Mouse (Mus musculus) urinary bladder, postnatal 36 days (tissue): ENCODE data around the gene Gm20388.

Experiments
- DNase-seq, 2 experiments: peaks; one replicate each; pipeline ENCODE4 v3.0.0; 2022; ENCODE audit warnings: low spot score in 2 of 2, mixed read lengths in 1 of 2

Gene Gm20388

DNA sequence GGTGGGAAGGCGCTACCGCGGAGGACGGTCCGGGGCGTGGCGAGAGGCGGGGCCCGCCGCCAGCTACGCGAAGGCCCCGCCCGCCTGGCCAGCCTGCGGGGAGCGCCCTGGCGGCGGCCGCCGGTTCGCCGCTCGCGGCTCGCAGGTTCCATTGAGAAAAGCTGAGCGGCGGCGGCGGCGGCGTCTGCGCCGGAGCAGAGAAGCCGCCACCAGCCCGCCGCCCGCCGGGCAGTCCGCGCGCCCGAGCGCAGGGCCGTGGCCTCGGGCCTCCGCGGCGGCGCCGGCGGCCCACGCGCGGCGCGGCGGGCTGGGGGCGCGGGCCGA is 2371.4 kb downstream of the Gm20388 start, which contains the start of gene Zfpm1:
Gene Zfpm1 (plus strand): TSS at position 107 of the 324 bp plus-strand sequence.
- DNase-seq = no peak

DNA sequence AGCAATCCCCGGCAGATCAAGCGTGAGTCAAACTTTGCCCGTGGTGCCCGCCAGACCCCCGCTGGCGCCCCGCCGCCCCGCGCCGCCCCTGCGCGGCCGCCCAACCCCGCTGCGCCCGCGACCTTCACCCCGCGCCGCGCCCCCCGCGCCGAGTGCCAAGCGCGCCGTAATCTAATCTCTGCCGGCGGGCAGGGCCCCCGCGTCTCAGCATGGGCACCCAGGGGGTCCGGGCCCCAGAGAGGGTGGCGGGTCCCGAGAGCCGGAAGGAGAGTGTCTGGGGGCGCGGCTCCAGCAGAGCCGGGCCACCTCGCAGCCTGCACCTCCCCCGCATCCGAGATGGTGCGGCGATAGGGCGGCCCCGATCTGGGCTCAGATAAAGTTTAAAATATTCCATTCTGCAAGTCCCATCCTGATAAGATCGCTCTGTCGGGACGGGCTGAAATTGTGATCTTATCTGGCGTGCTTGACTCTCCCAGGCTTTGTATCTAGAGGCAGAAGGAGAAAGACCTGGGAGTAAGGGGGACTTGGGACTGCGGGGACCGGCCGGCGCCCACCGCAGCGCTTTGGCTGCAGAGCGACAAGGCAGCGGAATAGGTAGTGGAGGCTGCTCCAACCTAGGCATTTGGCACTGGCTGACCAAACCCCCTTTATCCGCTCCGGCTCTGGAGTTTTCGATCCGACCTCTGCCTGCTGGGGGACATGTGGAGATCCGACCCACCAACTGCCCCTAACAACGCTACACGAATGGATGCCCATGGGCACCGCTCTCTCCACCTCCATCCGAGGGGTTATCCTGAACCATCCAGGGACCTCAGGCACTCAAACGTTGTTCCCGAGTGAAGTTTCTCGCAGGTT is 2372.1 kb downstream of the Gm20388 start:
- DNase-seq = peak in 1 of 2 experiments; percentile 35

DNA sequence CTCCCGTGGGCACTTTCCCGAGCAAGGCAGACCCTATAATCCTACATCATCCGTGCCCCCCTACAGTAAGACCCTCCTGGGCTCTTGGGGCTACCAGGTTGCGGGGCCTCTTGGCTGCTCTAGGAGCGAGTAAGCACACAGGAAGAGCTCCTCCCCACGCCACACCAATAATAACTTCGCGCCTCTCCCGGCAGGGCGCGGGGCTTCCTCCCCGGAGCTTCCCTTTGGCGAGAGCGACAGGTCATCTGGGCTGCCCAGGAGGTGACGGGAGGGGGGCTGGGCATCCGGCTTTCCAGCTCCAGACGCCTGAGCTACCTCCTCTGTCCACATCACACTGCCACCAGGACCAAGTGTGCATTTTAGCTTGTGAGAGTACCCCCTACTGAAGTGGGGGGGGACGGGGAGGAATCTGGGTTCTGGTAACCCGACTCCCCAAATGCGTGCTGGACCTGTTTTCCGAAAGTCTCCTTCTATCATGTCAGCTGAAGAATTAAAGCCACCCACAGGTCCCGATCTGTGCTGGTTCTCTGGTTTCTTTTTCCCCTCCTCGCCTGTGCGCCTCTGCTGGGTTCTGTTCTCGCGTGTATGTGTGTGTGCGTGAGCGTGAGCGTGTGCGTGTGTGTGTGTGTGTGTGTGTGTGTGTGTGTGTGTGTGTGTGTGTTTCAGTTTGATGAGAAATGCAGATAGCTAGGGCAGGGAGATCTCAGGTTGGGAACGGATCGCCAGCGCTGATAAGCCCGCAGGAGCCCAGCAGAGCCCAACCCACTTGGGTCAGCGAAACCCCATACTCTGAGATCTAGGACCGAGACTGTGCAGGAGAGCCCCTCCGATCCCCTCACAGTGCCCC is 2372.9 kb downstream of the Gm20388 start:
- DNase-seq = peak; percentile 41 to 71

DNA sequence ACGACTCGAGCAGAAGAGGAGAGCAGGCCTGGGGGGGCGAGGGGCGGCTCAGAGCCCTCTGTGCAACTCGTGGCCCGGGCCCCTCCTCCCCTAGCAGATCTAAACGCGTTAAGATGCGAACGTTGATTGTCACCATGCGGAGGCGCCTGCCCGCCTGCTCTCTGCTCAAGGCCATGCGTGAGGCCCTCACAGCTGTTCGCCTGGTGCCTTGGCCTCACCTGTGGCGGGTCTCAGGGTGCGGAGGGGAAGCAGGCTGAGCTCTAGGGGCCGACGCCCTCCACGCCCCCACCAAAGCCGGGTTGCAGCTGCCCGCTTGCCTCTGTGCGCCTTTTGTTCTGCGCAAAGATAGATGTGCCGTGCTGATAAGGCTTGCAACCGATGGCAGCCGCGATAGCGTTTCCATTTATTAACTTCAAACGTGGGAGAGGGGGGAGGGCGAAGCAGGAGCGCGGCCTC is 2373.6 kb downstream of the Gm20388 start:
- DNase-seq = peak; percentile 35 to 45

GRCm38 (mm10) chr8:122284659-122285261 is 2374.1 kb downstream of the Gm20388 start:
- DNase-seq = no peak

DNA sequence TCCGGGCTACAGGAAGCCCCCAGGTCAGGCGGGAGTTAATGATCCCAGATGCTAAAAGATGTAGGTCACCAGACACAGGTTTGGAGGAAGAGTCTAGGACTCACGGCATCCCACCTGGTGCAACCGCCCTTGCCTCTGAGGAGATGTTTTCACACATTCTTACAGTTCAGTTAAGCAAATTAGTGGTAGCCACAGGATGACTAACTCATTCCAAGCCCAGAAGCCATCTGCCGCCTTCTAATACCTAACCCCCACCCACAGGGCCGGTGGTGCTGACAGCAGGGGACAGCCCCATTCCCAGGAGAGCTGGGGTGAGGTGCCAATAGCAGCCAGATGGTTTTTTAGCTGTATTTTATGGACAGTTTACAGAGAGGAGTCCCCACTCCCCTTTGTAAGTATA is 2375.1 kb downstream of the Gm20388 start:
- no peak for DNase-seq

DNA sequence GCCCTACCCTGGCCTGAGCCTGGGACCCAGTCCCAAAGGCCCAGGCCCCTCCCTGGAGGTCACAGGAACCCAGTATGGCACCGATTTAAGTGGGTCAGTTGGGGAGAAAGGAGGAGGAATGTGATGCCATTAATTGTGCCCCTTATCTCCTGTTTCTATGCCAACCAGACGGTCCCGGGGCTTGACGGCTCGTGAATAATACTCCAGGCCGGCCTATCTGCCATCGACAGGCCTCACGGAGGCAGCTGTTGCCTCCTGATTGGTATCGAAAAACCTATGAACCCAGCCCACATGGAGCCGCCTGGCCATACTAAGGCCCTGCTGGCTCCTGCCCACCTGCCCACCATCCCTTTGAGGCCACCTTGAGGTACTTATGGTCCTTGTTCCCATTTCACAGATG is 2376.3 kb downstream of the Gm20388 start:
- DNase-seq = no peak

- no peak for DNase-seq
Observed at GRCm38 (mm10) chr8:122287742-122288141, 2377.1 kb downstream of the Gm20388 start.

- no peak for DNase-seq
Observed at GRCm38 (mm10) chr8:122288344-122288743, 2377.7 kb downstream of the Gm20388 start.

DNA sequence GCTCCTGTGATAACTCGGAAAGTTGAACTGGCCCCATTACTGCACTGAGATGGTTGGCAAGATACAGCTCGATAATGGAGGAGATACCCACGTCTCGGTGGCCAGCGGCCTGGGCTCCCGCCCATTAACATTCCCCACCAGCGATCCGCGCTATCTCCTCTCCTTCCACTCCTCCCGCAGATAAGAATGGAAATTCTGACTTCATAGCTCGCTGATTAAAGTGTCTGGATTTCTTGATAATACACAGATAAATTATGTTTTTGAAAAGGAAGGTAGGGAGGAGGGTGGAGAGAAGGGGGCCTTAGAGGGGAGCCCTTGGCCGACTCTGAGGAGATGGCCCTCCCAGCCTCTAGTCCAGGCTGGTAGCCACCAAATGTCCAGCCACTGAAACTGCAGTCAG is 2380.4 kb downstream of the Gm20388 start:
- DNase-seq = no peak

DNA sequence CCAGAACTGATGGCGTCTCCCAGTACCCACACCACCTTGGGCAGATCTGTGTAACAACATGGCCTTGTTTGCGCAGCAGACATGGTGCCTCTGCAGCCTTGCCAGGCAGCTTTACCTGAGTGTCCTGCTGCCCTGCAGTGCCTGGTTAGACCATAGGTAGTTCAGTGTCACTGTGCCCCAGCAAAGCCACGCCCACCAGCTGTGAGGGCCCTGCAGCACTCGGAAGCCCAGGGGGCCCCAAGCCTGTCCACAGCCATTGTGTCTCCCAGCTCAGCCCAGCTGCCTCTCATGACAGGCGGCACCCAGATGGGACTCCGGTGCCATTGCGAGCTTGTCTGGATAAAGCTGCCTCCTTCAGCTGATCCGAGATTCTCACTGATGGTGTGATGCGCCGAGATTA is 2380.9 kb downstream of the Gm20388 start:
- DNase-seq = no peak

GRCm38 (mm10) chr8:122293484-122293883 is 2382.8 kb downstream of the Gm20388 start:
- no peak for DNase-seq

DNA sequence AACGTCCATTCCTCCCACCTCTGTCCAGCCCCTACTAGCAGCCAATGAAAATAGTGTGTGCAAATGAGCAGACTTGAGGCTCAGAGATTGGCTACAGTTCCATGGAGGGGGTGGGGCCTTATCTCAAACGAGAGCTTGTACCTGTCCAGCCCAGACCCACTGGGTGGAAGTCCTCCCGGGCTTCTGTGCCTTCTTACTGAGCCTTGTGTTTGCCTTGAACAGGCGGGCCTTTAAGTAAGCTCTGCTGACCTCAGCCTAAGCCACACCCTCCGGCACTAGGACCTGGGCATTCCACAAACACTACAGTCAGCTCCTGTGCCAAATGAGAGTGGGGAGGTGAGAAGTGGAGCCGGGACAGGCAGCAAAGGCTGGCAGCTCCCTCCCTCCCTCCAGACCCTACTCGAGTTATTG is 2383.6 kb downstream of the Gm20388 start:
- peak; percentile 67 to 76 for DNase-seq

DNA sequence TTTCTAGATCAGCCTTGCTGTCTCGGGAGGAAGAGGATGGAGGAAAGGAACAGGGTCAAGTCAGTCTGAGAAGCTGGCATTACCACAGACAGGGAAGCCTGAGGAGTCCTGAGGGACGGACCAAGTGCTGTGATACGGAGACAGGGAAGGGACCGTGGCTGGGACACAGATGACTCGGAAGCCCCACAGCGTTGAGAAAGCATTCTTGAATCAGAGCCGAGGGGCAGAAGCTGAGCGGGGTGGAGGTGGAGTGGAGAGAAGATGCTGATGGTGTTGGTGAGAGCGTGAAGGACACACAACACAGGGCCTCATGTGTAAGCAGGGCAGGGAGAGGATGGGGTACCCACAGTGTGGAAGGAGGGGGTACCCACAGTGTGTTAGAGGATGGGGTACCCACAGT is 2384.7 kb downstream of the Gm20388 start:
- DNase-seq = no peak

DNA sequence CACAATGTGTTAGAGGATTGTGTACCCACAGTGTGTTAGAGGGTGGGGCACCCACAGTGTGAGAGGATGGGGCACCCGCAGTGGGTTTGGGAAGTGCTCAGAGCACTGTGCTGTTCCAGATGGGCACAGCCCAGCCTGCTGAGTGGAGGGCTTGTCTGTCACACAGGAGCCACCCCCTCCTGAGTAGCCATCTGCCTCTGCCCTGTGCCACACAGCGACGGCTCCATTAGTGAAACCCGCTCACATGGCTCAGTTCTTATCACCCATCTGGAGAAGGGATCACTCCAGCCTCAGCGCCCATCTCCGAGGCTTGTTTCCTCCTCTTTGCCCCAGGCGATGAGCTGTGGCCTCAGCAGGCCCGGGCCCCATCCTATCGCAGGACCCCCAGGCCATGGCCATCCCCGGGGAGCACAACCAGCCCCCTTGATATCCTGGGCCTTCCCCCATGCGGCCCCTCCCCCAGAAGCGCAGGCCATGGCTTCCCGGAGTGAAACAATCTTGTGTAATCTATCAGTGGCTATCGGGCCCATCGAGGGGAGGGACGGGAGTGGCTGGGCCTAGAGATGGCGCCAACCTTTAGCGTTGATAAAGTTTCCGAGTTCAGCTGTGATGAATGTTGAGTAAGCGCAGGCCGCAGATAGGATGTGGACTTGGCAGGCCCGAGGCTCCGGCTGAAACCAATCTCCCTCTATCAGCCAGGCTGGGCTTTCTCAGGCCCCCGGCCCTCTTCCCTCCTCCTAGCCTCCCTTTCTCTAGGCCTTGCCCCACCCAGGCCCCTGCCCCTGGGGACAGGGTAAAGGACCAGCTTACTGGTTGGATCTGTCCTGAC is 2385.7 kb downstream of the Gm20388 start:
- peak; percentile 60 to 77 for DNase-seq

DNA sequence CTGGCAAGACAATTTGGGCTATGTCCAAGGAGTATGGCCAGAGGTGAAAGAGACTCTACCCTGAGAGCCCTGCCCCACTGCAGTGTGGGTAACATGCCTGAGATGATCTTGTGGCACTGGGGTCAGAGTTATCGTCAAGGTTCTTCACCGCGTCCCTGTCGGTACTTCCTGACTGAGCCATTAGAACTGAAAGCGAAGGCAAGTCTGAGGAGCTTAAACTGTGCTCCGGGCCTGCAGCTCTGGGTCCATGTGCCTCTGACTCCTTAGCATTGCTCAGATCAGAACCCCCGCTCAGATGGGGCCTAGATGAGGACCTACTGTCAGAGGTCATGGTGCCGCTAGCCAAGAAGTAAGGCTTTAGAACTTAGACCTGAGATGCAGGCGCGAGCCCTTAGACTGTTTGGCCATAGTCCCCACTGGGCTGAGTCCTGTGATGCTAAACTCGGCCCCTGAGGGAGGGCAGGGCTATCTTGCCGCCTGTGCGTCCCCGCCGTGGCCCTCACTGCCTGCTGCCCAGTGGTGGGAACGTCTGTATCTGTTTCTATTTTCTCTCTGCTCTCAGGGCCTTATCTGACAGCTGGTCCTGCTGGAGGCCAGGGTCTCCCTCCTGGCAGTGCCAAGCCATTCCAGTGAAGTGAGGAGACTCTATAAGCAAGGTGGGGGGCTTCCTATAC is 2389.1 kb downstream of the Gm20388 start:
- no peak for DNase-seq

DNA sequence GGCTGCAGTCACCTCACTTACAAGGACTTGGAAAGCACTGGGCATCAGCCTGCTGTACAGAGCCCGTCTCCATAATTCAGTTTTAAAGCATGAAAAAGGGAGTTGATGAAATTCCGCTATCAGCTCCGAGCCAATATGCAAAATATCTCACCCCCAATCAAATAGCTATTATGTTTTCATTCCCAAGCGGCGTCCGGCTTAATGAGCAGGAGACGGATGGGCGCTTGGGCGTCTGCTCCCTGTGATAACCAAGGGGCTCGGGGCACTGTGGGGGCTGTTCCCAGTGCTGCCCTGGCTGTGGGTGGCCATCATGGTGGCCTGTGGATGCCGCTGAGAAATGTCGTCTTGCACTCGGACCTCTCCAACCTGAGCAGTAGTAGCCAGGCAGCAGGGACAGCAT is 2390.4 kb downstream of the Gm20388 start:
- DNase-seq = no peak

DNA sequence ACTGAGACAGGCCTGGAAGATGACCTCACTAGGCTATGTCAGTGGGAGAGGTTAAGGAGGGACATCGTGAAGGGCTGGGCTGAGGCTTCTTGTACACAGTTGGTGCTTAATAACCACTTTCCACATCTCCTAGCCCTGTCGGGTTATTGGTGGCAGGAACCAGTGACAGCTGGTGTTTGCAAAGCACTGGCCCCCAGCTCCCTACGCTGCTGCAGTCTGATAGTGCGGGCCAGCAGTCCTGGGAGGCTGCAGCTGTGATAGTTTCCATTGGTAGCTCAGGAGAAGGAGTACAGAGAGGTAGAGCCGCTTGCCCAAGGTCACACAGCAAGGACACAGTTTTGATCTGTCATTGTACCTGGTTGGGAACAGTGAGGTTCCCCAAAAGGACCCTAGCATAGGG is 2391.2 kb downstream of the Gm20388 start:
- DNase-seq = no peak

GRCm38 (mm10) chr8:122303451-122303850 is 2392.8 kb downstream of the Gm20388 start:
- no peak for DNase-seq

GRCm38 (mm10) chr8:122304058-122304457 is 2393.4 kb downstream of the Gm20388 start:
- no peak for DNase-seq
